Mouse (Mus musculus): ENCODE measurements around the gene Il1r1.

- TF ChIP-seq CTCF (IDR thresholded peaks at IDR 0.05; ENCODE audit: borderline replicate concordance, extremely low read depth, insufficient read depth, insufficient read length) (no peak), POLR2A (IDR thresholded peaks at IDR 0.05; ENCODE audit: borderline replicate concordance, extremely low read depth, insufficient read depth, insufficient read length, poor library complexity, severe bottlenecking) (no peak)
These were observed at the start of gene Il1r1 for GRCm38 (mm10) chr1:40224539-40225284.

Data from brain, embryonic 14.5 days (tissue).